Mouse (Mus musculus) gastrocnemius, adult 2 months (tissue): Measurements from ENCODE around the gene Zbtb49. TPM values are rescaled to one million over a fixed set of nuclear protein-coding genes. Genes with fewer than 3 reads are reported as not detected.

Experiments
- DNase-seq: peaks from one replicate; pipeline ENCODE4 v3.0.0; 2022
- H3K27ac ChIP-seq: fragments of 200-600 bp; 2 replicates; pipeline ENCODE4 v1.8.1; 2022; ENCODE audit warnings: mild to moderate bottlenecking
- H3K4me3 ChIP-seq: fragments of 200-600 bp; 2 replicates; pipeline ENCODE4 v1.8.1; 2022; ENCODE audit warnings: mild to moderate bottlenecking, moderate library complexity
- CTCF ChIP-seq: fragments of 200-600 bp; IDR thresholded peaks from 2 replicates; pipeline ENCODE4 v1.8.1; 2022; ENCODE audit warnings: antibody characterized with exemption, mild to moderate bottlenecking, moderate library complexity
- intact Hi-C: fragments of 180-260 bp; cut with DNase I; formaldehyde crosslinking; loops from one replicate; pipeline ENCODE4 v1.15.1; 2025
- total RNA-seq, 2 experiments: library from RNA; stranded (reverse); gene quantifications; 2 replicates each; pipeline ENCODE4 v1.2.3; 2021

Gene Zbtb49
- total RNA-seq, 2 experiments from 2014 or later: 2.6 to 3.1 TPM

GRCm38 (mm10) chr5:38235422-38235821 lies 15.2 kb upstream of the Zbtb49 start:
- no peak overlapping the region for H3K4me3 ChIP-seq
- intact Hi-C loops: no loop called here
- no peak overlapping the region for H3K27ac ChIP-seq
- peak; percentile 70 for TF ChIP-seq CTCF
- DNase-seq: peak; percentile 62

GRCm38 (mm10) chr5:38219771-38220307 lies 418 bp downstream of the Zbtb49 start:
- H3K27ac ChIP-seq: peak overlapping the region; percentile 91
- TF ChIP-seq CTCF: no peak
- intact Hi-C loops: loop anchor here (2.0 kb wide), 1 partner anchor 41 kb away; the partner anchor contains the start of gene Tmem128
- H3K4me3 ChIP-seq: peak overlapping the region; percentile 98
- DNase-seq: no peak

- no peak for DNase-seq
- H3K4me3 ChIP-seq: no peak overlapping the region
- no peak overlapping the region for H3K27ac ChIP-seq
- no peak for TF ChIP-seq CTCF
- intact Hi-C loops: no loop called here
Measured at GRCm38 (mm10) chr5:38213009-38213408, 7.2 kb downstream of the Zbtb49 start.

GRCm38 (mm10) chr5:38211691-38212090 lies 8.6 kb downstream of the Zbtb49 start:
- H3K4me3 ChIP-seq: no peak overlapping the region
- intact Hi-C loops: no loop called here
- TF ChIP-seq CTCF: no peak
- no peak for DNase-seq
- no peak overlapping the region for H3K27ac ChIP-seq

- DNase-seq: no peak
- Histone ChIP-seq H3K27ac (no peak overlapping the region), H3K4me3 (no peak overlapping the region)
- TF ChIP-seq CTCF: no peak
- intact Hi-C loops: no loop called here
Measured at GRCm38 (mm10) chr5:38208985-38209384, 11.3 kb downstream of the Zbtb49 start.

- no peak for TF ChIP-seq CTCF
- Histone ChIP-seq H3K27ac (no peak overlapping the region), H3K4me3 (no peak overlapping the region)
- intact Hi-C loops: no loop called here
- no peak for DNase-seq
Measured at GRCm38 (mm10) chr5:38205303-38205726, 14.9 kb downstream of the Zbtb49 start.

- no peak for TF ChIP-seq CTCF
- Histone ChIP-seq H3K4me3 (no peak overlapping the region), H3K27ac (no peak overlapping the region)
- no peak for DNase-seq
- intact Hi-C loops: no loop called here
Measured at GRCm38 (mm10) chr5:38199686-38200085, 20.6 kb downstream of the Zbtb49 start.

- intact Hi-C loops: loop anchor here (2.0 kb wide), 1 partner anchor 101 kb away; no protein-coding TSS in a partner anchor
- Histone ChIP-seq H3K27ac (no peak overlapping the region), H3K4me3 (no peak overlapping the region)
- TF ChIP-seq CTCF: peak; percentile 89
- peak; percentile 84 for DNase-seq
Measured at GRCm38 (mm10) chr5:38197482-38197823, 22.8 kb downstream of the Zbtb49 start.

GRCm38 (mm10) chr5:38196821-38197481 lies 23.3 kb downstream of the Zbtb49 start:
- Histone ChIP-seq H3K4me3 (no peak overlapping the region), H3K27ac (no peak overlapping the region)
- DNase-seq: no peak
- intact Hi-C loops: loop anchor here (2.0 kb wide), 1 partner anchor 100 kb away; no protein-coding TSS in a partner anchor
- no peak for TF ChIP-seq CTCF

GRCm38 (mm10) chr5:38195941-38196340 lies 24.3 kb downstream of the Zbtb49 start:
- Histone ChIP-seq H3K27ac (no peak overlapping the region), H3K4me3 (no peak overlapping the region)
- TF ChIP-seq CTCF: no peak
- intact Hi-C loops: loop anchor here (2.0 kb wide), 1 partner anchor 99 kb away; no protein-coding TSS in a partner anchor
- no peak for DNase-seq

- no peak overlapping the region for H3K27ac ChIP-seq
- intact Hi-C loops: no loop called here
- no peak overlapping the region for H3K4me3 ChIP-seq
- TF ChIP-seq CTCF: no peak
- no peak for DNase-seq
Measured at GRCm38 (mm10) chr5:38194946-38195345, 25.3 kb downstream of the Zbtb49 start.

- Histone ChIP-seq H3K4me3 (no peak overlapping the region), H3K27ac (no peak overlapping the region)
- DNase-seq: no peak
- intact Hi-C loops: no loop called here
- TF ChIP-seq CTCF: no peak
Measured at GRCm38 (mm10) chr5:38190907-38191306, 29.4 kb downstream of the Zbtb49 start.

- no peak for TF ChIP-seq CTCF
- no peak overlapping the region for H3K4me3 ChIP-seq
- no peak for DNase-seq
- H3K27ac ChIP-seq: no peak overlapping the region
- intact Hi-C loops: no loop called here
Measured at GRCm38 (mm10) chr5:38187006-38187405, 33.3 kb downstream of the Zbtb49 start.
